Mouse (Mus musculus) testis, adult 2 months (tissue): Measurements from ENCODE around the gene Noct.

Experiments
- CTCF ChIP-seq: fragments of 200-500 bp; IDR thresholded peaks from 2 replicates; pipeline ENCODE4 v1.5.1; 2012; ENCODE audit warnings: low read depth, mild to moderate bottlenecking, inconsistent platforms, low read length, moderate library complexity; ENCODE audit not compliant: control insufficient read depth, insufficient read depth, insufficient replicate concordance
- POLR2A ChIP-seq: fragments of 200-500 bp; IDR thresholded peaks from 2 replicates; pipeline ENCODE4 v1.6.1; 2012; ENCODE audit warnings: low read depth, mild to moderate bottlenecking, inconsistent platforms, low read length, moderate library complexity; ENCODE audit not compliant: control insufficient read depth

DNA sequence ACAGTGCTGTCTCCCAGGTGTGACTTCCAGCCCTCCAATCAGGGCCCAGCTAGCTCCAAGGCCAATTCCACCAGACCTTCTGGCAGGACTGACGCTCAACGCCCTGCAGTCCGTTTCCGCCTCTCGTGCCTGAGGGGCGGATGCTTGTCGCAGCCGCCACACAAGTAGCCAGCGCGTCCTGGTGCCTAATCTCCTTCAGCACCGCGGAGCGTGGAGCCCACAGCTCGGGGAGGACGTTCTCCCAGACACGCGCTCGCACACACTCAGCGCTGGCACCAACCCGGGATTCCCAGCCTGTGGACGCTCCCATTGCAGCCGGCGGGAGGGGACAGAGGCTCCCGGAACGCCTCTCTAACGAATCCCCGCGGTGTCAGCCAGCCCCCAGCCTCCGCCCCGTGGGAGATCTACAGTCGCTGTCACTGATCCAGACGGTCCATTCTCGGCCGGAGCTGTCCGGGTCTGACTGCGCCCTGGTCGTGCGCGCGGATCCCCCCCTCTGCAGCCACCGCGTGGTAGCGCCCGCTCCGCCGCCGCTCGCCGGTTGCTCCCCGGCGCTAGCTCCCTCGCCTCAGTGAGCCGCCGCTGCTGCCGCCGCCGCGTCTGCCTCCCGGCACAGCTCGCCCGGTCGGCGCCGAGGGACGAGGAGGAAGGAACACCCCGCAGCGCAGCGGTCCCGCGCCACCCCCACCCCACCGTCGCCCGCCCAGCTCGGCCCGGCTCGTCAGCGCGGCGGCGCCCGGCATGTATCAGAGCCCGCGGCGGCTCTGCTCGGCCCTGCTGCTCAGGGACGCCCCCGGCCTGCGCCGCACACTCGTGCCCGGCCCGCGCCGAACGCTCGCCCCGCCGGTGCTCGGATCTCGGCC lies at the start of gene Noct:
- no peak for TF ChIP-seq CTCF
- TF ChIP-seq POLR2A = peak; percentile 44
